Mouse (Mus musculus) Muller cell, postnatal 12 days (primary cell): ENCODE measurements at regions not wholly inside any gene's neighbourhood (a gene's known extent, or its start where the extent isn't known, plus 50 kb on each side); places are given as distances from the start of the nearest gene placed in this dataset.
A peak's percentile ranks its signal among the peaks of the same experiment; 100 is the strongest.

ENCODE experiments used
- DNase-seq: peaks from one replicate; pipeline ENCODE4 v3.0.0-alpha.2; 2015; ENCODE audit errors: inconsistent ontology term

GRCm38 (mm10) chr6:31995977-31996376 is 54.1 kb upstream of the 1700012A03Rik start:
- DNase-seq = no peak

DNA sequence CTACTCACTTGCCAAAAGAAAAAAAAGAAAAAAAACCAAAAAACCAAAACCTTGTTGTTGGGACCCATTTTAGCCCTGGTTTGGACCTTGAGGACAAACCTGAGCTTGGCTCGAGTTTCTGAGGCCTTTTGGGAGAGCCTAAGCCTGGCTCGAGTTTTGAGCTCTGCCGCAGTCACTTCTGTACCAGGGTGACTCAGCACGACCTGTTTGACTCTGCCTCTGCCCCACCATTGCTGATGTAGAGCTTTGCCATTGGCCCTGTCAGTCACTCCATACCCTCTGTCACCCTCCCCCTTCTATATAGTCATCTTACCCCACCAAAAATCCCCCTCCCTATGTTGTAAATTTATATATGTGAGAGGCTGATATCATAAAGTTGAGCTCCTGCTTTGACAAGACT is 54.8 kb upstream of the 1700012A03Rik start:
- DNase-seq = no peak

GRCm38 (mm10) chr6:31985698-31986097 is 64.3 kb upstream of the 1700012A03Rik start:
- no peak for DNase-seq

- DNase-seq = no peak
These were observed 73.3 kb upstream of the 1700012A03Rik start for GRCm38 (mm10) chr6:31976705-31977104.

DNA sequence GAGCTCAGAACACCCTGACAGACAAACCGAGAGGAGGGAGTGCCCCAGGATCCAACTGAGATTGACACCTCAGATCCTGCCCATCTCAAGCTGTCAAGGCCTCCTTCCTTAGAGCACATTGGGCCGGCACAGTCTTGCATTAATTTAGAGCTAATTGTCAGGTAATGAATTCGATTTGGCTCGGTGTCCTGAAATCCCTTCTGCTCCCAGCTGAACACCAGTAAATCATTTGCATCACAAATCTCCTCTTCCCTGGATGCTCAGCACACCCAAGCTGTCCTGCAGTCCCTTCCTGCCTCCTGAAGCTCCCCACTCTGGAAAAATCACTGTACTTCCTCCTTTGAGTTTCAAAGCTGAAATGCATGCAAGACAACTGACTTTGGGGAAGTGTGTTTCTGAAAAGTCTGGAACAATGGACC is 102.0 kb upstream of the 1700012A03Rik start:
- no peak for DNase-seq

GRCm38 (mm10) chr6:31946572-31946971 is 103.5 kb upstream of the 1700012A03Rik start:
- DNase-seq = no peak

- no peak for DNase-seq
These were observed 104.7 kb upstream of the 1700012A03Rik start for GRCm38 (mm10) chr6:31945347-31945746.

GRCm38 (mm10) chr6:31944546-31944945 is 105.5 kb upstream of the 1700012A03Rik start:
- DNase-seq = no peak

DNA sequence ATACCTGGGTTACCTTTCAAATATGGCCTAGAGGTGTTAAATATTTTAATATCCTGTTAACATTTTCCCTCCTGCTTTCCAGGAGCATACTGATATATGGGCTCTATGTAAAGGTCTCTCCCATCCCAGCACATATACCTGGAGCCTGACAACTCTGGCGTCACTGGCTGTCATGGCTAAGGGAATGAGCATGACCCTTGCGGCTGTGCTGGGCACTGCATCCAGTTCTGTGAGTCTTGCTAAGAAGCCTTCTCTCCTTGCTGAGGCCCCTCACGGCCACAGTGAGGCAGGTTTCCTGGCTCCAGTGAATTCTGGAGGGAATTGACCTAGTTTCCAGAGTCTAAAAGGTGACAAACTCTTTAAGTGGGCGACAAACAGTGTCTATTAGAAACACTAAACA is 107.3 kb upstream of the 1700012A03Rik start:
- no peak for DNase-seq

DNA sequence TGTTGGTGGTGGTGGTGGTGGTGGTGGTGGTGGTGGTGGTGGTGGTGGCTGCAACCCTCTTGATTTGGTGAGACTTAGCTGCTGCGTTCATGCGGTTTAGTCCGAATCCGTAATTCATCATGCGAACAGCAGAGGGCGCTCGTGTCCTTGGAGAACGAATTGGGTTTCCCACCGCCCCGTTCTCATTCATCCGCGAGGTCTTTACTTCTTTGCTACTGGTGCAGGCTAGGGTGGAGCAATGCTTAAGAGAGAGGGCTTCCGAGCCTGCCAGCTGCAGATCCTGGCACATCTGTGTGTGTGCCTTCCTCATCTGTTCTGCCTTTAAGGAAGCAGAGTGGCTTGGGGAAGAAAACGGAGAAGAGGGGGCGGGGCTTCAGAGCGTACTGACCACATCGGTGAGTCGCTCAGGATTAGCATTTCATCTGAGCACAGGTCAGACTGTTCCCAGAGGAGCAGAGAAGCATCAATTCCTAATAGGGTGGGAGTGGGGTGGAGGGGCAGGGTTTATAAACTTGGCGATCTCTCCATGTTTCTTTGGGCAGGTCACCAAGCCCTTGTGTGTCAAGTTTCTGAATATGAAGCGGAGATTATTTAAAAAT is 111.7 kb upstream of the 1700012A03Rik start:
- DNase-seq = peak; percentile 67

DNA sequence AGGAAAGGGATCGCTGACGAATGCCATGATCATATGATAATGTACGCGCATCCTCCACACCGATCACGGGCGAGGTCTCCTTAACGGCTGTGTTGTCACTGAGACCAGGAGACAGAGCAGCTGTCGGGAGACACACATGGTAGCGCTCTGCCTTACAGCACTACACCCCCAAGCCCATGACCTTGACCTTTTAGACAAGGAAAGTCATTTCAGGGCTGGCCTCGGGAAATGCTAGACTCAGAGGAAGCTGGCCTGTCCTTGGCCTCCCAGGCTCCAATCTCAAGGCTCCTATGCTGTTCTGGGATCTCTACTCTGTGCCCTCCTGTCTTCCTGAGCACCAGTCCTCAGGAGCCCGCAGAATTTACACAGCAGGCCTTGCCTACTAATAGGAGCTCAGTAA is 112.9 kb upstream of the 1700012A03Rik start:
- no peak for DNase-seq

GRCm38 (mm10) chr6:31934826-31935225 is 115.2 kb upstream of the 1700012A03Rik start:
- DNase-seq = no peak

- DNase-seq = no peak
These were observed 116.1 kb upstream of the 1700012A03Rik start for GRCm38 (mm10) chr6:31933956-31934355.

- DNase-seq = no peak
These were observed 116.7 kb upstream of the 1700012A03Rik start for GRCm38 (mm10) chr6:31933364-31933763.

GRCm38 (mm10) chr6:31931116-31931515 is 118.9 kb upstream of the 1700012A03Rik start:
- no peak for DNase-seq

- DNase-seq = no peak
These were observed 120.9 kb upstream of the 1700012A03Rik start for GRCm38 (mm10) chr6:31929165-31929564.

GRCm38 (mm10) chr6:31927181-31927580 is 122.9 kb upstream of the 1700012A03Rik start:
- DNase-seq = peak; percentile 55

GRCm38 (mm10) chr6:31924669-31925046 is 125.4 kb upstream of the 1700012A03Rik start:
- no peak for DNase-seq

- DNase-seq = no peak
These were observed 125.9 kb upstream of the 1700012A03Rik start for GRCm38 (mm10) chr6:31923951-31924668.

DNA sequence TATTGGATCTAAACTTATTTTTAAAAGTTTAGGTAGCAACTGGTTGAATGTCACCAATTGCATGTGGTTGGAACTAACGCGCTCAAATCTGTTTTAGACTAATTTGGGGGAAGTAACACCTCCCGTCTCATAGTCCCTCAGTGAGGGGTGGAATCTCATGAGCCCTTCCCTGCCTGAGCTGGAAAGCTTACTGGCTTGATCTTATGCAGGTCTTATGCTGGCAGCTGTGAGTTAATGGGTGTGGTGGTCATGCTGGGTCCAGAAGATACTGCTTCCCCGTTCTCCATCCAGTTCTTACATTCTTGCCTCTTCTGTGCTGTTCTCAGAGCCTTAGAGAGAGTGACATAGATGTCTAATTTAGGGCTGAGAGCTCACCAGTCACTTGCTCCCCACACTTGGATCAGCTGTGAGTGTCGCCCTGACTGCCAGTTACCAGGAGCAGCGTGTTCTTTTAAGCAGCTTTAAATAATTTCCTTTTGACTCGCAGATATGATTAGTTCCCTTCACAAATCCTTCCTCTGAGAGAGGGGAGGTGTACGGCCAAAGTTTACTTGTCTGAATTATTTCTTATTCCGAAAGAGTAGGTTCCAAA is 128.4 kb upstream of the 1700012A03Rik start:
- no peak for DNase-seq

DNA sequence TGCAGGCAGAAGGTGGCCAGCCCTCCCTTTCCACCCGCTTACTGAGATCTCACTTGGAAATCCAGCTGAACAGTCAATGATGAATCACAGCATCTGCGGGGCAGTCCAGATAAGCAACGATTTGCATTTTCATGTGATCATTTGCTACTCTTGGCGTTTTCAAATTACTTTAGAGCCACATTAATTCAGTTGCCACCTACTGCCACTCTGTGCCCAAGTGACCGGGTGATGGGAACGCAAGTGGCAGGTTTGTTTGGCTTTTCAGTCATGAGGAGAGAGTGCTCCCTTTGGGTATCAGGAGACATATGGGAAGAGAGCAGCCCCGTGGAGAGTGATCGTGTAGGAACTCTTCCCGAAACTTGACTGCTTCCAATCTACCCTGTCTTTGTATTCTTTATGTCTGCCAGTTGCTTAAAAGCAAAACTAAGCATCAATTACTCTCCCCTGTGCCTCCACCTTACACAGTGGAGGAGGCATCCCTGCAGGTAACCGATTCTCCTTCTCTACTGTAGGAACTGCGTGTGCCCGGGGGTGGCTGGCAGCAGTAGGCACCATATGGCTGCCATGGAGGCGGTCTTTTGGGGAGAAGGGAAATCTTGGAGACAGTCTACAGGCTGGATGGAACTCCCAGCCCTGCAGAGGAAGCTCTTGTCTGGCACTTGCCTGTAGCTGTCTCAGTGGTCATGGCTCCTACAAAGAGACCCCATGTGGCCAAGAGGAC is 132.5 kb upstream of the 1700012A03Rik start:
- DNase-seq = no peak

DNA sequence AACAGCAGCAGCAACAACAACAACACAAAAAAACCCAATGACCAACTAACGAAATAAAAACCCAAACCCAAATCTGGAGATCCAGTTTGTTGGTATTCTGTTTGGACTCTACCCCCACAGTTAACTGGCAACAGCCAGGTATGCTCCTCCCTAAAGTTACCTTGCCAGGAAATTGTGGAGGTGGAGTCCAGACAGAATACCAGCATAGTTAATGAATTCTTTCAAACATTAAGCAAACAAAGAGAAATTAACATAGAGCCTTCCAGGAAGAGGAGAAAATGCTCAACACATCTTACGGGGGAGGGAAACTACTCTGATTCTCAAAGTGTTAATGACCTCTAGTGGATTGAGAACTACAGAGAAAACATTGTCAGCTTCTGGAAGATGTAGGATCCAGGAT is 148.3 kb upstream of the 1700012A03Rik start:
- no peak for DNase-seq
